Mouse (Mus musculus) lung, postnatal 25 days (tissue): ENCODE results near the gene Hdac10.

Experiments used
- DNase-seq: peaks from one replicate; pipeline ENCODE4 v3.0.0; 2022; ENCODE audit warnings: low spot score

Hdac10 gene

DNA sequence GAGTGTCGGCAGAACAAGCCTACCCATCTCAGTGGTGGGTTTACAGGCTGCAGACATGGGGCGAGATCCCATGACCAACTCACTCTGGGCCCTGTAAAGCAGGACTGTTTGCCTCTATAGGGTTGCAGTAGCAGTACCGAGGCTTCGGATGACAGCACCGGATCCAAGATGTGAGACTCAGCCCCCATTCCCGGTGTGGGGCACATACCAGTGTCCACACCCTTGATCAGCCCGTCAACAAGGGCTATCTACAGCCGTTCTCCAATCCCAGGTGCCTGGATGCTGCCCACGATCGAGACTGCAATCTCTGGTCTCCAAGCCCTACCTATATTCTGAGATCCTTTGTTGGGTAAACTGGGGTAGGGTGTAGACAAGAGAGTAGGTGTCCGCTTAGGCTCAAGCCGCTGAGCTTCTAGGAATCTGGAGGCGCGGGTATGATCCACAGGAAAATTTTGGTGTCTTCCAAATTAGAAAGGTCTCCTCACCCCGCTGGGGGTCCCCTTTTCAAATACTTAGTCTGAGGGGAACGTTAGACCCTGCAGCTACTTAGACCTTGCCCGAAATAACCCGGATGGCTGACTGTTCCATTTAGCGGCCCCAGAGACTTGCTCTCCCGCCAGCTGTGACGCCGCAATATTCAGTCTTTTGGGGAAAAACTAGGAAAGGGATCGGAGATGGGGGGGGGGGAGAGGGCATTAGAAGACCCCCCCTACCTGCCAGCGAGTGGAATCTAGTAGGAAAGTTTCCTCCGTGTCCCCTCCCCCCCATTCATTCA is 20.2 kb upstream of the Hdac10 start:
- DNase-seq, result no peak

DNA sequence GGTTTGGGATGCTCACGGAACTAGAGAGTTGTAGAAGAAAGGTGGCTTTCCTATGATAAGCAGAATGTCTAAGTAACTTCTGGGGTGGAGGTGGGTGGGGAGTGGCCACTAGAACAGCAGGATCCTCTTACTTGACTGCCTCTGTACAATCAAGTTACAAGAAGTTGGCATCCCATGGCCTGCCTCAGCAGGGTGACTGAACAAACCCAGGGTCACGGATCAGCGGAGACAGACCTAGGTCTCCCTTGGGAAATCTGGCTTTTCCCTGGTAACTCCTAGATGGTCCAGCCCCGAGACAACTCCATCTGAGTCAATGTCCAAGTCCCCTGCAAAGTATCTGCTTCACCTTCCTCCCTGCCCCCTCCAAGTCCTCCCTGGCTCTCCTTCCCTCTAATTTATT is 19.4 kb upstream of the Hdac10 start:
- DNase-seq, result no peak

DNA sequence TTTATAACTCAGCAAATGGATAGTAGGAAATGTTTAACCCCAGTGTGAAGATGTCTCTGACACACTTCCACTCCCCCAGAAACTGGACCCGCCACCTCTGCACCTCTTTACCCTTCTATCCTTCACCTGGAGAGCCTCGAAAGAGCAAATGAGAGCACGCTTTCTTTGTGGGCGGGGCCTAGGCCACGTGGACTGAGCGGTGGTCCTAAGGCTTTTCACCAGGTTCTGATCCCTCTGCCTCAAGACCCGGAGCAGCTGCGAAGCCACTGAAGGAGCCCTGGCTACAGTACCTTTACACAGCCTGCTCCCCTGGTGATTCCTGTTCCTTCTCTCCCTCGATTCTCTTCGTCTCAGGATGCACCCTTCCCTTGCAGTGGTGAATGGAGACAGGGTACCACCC is 19.0 kb upstream of the Hdac10 start:
- DNase-seq, result no peak

DNA sequence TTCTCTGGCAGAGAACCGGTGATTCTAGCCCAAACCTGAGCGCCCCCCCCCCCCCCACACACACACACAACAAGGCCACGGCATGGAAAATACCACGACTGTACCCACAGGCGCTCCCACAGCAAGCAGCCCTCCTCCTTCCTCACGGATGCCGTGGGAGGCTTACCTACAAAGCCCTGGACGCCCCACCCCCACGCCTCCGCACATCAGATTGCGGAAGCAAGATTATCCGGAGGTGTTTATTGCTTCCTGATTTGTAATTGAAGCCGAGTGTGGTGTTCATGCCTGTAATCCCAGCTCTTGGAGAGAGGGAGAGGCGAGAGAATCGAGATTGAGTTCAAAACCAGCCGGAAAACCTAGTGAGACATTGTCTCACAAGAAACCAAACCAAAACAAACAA is 18.5 kb upstream of the Hdac10 start:
- peak; percentile 54 for DNase-seq

DNA sequence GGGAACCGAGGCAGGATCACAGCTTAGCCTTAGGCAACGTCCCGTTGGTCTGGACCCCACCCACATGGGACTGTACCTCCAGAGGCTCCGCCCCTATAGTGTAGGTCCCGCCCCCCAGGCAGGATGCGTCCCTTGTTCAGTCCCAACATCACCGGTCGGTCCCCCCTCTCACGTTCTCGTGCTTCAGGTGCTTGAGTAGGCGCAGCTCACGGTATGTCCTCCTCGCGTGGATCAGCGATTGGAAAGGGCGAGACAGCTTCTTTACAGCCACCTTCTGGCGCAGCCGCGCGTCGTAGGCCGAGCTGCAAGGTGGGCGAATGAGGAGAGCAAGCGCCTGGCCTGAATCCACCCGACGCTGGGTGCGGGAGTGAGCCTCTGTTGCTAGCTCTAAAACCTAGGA is 18.0 kb upstream of the Hdac10 start:
- peak; percentile 52 for DNase-seq

DNA sequence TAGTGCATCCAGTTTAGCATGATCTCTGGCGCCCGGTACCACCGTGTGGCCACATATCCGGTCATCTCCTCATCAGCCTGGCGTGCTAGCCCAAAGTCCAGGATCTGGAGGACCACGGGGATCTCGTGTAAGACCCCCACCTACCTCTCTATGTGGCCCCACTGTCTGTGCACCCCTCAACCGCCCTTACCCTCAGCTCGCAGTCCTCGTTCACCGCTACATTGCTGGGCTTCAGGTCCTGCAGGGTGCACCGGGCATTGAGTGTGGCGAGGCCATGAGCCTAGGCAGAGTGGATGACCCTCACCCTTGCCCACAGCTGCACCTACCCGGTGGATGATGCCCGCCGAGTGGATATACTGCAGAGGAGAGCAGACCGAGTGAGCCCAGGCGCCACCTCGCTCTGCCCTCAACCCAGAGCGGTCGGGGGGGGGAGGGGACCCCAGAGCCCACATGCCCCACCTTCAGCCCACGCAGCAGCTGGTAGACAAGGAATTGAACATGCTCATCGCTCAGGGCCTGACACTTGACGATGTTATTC is 17.4 kb upstream of the Hdac10 start:
- DNase-seq, result no peak

DNA sequence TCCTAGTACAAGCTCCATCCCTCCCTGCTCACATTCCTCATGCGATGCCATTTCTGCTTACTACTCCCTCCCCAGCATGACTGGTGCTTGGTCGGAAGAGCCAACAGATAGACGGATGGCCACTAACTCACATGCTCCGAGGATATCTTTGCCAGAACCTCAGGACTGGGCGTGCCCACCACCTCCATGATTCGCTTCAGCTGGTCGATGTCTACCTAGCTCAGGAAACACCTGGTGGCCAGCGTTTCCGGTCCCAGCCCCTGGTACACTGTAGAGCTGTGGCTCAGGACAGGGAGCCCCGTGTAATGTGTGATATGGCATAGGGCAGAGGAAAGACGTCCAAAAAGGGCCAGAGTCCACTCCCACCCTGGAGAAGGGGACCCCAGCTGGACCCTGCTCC is 16.5 kb upstream of the Hdac10 start:
- DNase-seq, result no peak

DNA sequence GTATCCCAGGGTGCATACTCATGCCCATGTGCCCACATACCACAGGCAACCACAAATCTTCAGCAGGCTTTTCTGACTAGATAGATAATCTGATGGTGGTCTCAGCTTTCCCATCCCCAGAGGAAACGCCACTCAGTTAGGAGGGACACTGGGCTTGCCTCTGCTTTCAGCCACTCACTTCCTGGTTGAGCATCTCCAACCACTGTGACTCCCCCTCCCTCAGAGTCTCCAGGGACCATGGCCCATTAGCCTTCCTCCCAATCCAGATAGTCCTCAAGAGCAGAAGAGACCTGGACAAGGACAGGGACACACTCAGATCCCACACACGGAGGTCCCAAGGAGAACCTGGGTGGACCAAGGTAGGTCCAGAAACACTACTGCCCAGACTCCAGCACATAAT is 14.6 kb upstream of the Hdac10 start:
- DNase-seq, result no peak

DNA sequence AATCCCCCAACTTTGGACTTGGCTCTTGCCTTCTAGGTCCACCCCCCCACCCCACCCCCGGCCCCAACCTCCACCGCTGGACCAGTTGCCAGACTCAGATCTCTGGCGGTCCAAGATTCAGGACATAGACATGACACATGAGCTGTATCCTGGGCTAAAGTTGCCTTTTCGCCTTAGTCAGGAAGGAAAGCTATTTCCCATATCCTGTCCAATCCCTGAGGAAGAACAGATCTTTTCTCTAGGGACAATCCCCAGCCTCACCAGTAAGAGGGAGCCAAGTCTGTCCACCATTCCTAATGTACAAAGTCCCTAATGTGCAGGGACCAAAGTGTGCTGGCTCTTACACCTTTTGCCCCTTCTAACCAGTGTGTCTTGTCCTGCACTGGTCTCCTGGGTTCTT is 13.4 kb upstream of the Hdac10 start:
- DNase-seq, result no peak

DNA sequence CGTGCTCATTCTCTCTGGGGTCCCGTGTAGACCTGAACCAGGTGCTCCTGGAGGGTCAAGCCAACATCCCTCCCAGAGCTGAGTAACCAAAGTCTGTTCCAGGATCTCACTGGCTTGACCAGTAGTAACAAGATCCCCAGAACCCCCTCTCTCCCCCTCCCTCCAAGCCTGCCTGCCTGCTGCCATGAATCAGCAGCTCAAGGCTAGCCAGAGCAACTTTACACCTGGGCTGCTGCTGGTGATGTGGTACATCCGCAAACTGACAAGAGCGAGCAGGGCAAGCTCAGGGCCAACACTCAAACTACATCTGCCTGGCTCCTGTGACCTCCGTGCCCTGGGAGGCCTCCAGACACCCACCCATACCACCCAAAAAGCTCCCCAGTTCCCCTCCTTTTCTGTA is 12.9 kb upstream of the Hdac10 start:
- DNase-seq, result no peak

DNA sequence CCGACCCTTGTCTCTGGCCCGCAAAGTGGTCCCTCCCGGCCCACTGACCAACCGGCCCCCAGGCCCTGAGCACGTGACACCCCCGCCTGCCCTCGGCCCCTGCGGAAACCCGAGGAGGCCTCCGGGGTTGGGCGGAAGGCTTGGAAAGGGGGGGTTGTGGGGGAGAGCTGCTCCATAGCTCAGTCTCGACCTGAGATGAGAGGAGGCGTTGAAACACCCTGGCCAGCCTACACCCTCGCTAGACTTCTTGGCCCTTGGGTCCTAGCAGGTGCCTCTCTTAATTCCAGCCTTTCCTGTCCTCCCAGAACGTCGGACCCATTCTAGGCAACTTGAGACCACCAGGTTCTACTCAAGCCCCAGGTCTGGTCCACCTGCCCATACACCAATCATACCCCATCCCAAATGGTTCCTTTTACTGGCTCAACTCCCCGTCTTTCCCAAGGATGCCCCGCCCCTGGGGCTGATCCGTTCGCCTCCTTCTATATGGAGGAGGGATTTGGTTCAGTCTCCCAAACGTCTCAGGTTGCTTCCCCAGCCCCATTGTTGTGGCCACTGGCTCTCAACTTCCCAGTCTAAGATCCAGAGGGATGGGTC is 12.3 kb upstream of the Hdac10 start, which contains the start of gene Mapk12:
TSS of gene Mapk12 (minus strand) at position 45 of the 594 bp plus-strand sequence.
- peak; percentile 76 for DNase-seq

DNA sequence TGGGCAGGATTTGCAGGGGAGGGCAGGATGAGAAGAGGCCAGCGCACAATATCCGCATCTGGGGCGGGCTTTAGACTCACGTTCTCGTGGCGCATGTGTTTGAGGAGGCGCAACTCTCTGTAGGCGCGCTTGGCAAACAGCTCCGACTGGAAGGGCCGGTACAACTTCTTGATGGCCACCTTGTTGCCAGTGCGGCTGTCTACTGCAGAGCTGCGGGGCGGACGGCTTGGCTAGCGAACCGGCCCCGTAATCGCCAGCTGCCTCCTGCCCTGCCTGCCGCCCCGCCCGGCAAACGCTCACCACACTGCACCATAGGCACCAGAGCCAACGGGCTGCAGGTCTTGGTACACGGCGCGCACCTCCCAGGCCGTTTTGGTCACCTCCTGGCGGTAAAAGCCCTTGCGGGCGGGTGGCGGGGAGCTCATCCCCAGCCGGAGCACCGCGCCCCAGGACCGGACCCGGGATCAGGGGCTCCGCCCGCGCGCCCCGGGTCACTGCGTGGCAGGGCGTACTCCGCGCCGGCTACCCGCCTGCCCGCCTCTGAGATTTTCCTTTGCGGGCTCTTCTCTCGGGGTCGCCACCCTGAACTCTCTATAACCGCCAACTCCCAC is 11.7 kb upstream of the Hdac10 start:
- peak; percentile 70 for DNase-seq

DNA sequence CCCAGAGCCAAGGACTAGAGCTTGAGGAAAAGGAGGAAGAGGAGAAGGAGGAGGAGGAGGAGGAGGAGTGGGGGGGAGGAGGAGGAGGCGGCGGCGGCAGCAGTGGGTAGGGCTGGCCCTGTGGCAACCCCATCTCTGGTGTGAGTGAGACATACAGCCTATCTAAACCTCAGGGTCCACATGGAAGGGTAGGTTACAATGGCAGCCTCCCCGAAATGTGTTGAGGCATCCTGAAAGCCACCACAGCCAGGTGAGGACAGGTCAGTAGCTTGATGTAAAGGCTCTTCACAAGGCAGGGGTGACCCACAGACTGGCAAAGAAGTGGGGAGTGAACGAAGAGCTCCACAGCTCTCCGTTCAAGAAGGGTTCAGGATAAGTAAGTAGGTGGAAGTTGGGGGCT is 10.0 kb upstream of the Hdac10 start:
- no peak for DNase-seq

DNA sequence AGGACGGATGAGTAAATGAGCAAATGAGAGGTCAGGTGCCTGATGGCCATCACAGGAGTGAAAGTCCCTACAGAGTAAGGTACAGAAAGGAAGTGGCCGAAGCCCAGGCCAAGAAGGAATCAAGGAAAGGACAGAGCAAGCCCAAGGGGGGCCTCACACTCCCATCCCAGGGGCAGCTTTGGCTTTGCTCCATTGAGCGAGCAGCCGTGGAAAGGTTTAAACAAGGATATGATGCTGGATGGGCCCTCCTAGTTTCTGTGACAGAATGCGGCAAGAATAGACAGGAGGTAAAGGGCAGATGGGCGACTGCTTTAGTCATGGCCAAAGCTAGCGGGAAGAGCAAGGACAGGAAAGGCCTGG is 9.5 kb upstream of the Hdac10 start:
- no peak for DNase-seq

DNA sequence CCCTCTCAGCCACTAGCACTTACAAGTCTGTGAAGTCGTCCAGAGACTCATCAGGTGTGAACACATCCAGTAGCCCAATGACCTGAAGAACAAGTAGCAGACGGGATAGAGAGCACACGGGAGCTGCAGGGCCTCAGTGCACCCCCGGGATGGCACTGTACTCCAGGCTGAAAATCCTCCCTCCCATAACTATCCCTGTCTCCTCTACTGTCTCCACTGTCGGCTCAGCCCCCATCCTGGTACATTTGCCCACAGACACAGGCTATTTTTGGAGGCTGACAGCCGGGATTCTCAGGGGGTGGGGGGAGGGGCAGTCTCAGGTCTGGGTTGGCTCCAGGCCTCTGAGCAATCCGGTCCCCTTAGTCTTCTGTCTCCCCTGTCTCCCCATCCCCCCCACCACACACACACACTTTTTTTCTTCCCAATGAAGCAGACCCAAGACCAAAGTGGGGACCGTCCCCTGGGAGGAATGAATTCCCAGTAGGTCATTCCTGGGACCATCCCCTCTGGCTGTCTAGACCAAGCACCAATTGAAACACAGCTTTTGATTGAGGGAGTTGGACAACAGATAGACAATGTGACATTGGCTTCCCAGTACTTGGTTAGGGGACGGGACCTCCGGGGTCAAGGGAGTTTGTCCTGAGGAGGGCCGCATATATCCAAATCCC is 9.0 kb upstream of the Hdac10 start:
- DNase-seq, result no peak

DNA sequence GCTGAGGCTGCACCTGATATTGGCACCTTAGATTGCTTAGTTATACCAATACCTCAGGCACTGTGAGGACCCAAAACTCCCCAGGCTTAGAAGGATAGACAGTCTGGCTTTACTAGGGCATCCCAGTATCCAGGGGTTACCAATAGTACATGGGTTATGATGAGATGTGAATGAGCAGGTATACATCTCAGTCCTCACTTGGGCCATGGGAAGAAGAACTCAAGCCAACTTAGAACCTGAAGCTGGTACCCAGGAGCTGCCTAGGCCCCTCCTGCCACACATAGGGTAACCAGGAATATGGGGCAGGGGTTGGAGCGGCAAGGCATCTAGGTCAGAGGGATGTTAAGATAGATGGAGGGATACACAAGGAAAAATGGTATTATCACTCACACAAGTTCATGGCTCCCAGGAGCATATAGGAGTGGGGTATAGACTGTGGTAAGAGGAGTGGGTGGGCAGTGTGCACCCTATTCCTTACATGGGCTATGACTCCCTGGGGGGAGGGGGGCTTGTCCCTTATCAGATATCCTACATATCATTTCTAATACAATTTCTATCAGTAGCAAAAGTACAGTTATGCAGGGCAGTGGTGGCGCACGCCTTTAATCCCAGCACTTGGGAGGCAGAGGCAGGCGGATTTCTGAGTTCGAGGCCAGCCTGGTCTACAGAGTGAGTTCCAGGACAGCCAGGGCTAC is 8.1 kb upstream of the Hdac10 start:
- DNase-seq, result no peak

DNA sequence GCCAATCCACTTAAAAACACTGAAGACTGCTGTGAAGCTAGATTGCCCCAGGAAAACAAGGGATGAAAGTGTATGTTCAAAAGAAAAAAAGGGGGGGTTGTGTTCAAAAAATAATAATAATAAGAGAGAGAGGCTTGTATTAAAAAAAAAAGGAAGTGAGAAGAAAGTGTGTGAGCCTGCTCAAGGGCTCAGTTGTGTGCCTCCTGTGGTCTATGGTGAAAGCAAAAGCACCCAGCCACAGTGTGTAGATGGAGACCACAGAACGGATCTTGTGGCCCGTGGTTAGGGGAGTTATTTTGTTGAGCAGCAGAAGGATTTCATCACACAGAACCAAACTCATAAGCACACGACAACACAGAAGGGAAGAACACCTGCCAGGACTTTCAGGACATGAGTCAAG is 2.8 kb upstream of the Hdac10 start:
- DNase-seq, result peak; percentile 76

DNA sequence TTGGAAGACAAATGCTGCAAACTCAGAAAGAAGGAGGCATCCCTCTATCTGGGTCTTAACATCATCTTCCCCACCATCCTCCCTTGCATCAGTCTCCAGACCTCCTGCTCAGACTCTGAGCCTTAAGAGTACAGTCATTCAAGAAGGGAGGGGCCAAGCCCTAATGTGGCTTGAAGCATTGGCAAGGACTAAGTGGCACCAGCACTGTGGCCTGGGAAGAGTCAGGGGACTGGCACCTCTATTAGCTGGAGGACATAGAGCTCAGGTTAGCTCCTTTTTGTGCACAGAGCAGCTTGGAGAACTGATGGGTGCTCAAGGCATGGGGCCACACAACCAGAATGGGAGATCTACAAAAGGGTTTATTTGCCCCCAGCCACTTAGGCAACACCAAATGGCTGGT is 1.7 kb upstream of the Hdac10 start:
- DNase-seq, result no peak

DNA sequence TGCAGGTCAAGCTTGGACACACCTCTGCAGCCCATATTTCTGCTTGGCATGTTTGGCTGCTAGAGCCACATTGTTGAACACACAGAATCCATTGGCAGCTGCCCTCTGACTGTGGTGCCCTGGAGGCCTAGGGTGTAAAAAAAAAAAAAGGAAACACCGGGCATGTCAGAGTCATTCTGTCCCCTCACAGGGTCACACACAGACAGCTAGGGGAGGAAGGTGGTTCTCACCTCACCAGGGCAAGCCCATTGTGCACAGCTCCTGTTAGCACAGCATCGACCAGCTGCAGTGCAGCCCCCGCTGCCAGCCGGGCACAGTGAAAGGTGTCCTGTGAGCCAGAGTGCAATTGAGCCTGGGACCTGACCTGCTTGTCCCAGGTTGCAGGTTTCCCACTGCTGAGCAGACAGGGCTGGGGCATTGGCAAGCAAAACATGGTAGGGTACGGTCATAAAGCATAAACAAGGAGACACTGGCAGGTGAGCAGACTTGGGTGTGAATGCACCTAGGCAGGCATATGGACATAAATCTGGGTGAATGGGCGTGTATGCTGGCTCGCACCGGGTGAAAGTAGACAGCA is 1.0 kb downstream of the Hdac10 start:
- no peak for DNase-seq

DNA sequence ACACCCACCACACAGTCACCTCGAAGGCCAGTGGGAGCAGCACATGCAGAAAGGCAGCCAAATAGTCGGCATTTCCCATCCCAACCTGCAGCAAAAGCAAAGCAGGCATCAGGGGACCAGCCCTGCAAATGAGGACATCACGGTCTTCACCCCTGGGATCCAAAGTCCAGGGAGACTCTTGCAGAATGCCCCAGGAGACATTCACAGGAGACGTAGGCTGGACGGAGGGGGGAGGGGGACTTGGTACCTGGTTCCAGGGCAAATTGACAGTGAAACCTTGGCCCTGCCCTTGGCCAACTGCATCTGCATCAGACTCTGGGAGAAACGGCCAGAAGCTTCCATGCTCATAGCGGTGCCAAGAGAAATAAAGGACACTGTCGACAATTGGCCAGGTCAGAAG is 1.9 kb downstream of the Hdac10 start:
- no peak for DNase-seq

DNA sequence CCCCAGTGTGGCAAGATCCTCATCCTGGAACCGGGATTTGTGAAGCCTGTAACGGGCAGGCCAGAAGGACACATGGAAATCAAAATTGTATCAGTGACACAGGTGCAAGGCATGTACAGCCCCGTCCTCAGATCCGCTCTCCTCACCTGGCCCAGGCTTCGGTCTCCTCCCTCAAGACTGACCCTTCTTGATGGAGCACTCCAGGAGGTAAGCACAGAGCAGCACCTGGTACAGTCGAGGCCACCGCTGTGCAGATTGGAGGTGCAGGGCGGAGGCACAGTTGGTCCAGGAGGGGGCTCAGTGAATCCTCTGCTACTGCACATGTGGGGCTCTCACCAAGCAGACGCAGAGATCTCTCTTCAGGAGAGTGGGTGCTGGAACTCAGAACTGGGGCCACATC is 3.1 kb downstream of the Hdac10 start:
- DNase-seq, result no peak

DNA sequence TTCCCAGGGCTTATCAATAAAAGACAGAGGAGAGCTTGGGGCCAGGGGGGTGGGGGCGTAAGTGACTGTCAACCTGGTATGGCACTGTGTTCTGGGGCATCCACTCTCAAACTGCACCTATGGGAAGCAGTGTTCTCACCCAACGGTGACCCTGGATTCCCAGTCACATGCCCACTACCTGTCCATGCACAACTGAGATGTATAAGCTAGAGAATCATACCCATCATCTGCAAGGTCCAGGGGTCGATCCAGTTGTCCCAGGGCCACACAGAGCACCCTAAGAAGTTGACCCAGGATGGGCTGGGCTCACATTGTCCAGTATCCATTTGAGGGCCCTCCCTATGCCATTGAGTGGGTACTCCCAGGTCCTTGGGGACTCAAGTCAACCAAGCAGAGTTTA is 4.2 kb downstream of the Hdac10 start:
- DNase-seq, result no peak
